Mouse (Mus musculus) heart, embryonic 14.5 days (tissue): Measurements from ENCODE around the gene Rsph3b. TPM values are rescaled to one million over a fixed set of nuclear protein-coding genes. Genes with fewer than 3 reads are reported as not detected.

ENCODE experiments used
- ATAC-seq: fragments of 200-750 bp; cut with Nextera tagmentation; 2 replicates; pipeline ENCODE4 v1.8.0; 2017; ENCODE audit warnings: low read depth, moderate TSS enrichment; ENCODE audit not compliant: insufficient number of reproducible peaks, insufficient read depth, low FRiP score
- H3K27ac ChIP-seq, 2 experiments: fragments of 200-500 bp in 1 of 2; fragments of 300-500 bp in 1 of 2; sonication (generic) in 1 of 2; replicated peaks in 1 of 2; 2 replicates each; pipeline ENCODE4 v1.5.1; 2012 to 2014; ENCODE audit warnings: low read depth in 2 of 2, low read length in 2 of 2, control low read depth in 1 of 2, mild to moderate bottlenecking in 1 of 2, mixed read lengths in 1 of 2; ENCODE audit not compliant: control insufficient read depth in 1 of 2, insufficient read depth in 1 of 2
- H3K27me3 ChIP-seq: fragments of 300-500 bp; sonication (generic); 2 replicates; pipeline ENCODE4 v1.6.1; 2014; ENCODE audit warnings: mild to moderate bottlenecking, low read length, control low read depth; ENCODE audit not compliant: control insufficient read depth, insufficient read depth
- H3K36me3 ChIP-seq: fragments of 300-500 bp; sonication (generic); 2 replicates; pipeline ENCODE4 v1.6.1; 2014; ENCODE audit warnings: mild to moderate bottlenecking, control low read depth, low read length, mixed read lengths; ENCODE audit not compliant: control insufficient read depth, insufficient read depth
- H3K4me1 ChIP-seq, 2 experiments: fragments of 200-500 bp in 1 of 2; fragments of 300-500 bp in 1 of 2; sonication (generic) in 1 of 2; 2 replicates each; pipeline ENCODE4 v1.6.1; 2012 to 2014; ENCODE audit warnings: low read length in 2 of 2, control low read depth in 1 of 2, mixed read lengths in 1 of 2; ENCODE audit not compliant: control insufficient read depth in 2 of 2, insufficient read depth in 2 of 2
- H3K4me2 ChIP-seq: fragments of 300-500 bp; sonication (generic); 2 replicates; pipeline ENCODE4 v1.6.1; 2014; ENCODE audit warnings: mild to moderate bottlenecking, low read length
- H3K4me3 ChIP-seq, 2 experiments: fragments of 200-500 bp in 1 of 2; fragments of 300-500 bp in 1 of 2; sonication (generic) in 1 of 2; 2 replicates each; pipeline ENCODE4 v1.5.1; 2012 to 2014; ENCODE audit warnings: low read length in 2 of 2, mild to moderate bottlenecking in 2 of 2, control low read depth in 1 of 2, low read depth in 1 of 2, moderate library complexity in 1 of 2; ENCODE audit not compliant: control insufficient read depth in 1 of 2, insufficient read depth in 1 of 2
- H3K9ac ChIP-seq: fragments of 300-500 bp; sonication (generic); 2 replicates; pipeline ENCODE4 v1.6.1; 2014; ENCODE audit warnings: mild to moderate bottlenecking, low read length
- H3K9me3 ChIP-seq: fragments of 300-500 bp; sonication (generic); 2 replicates; pipeline ENCODE4 v1.6.1; 2016; ENCODE audit warnings: low read length, control low read depth; ENCODE audit not compliant: control insufficient read depth
- WGBS: fragments of 180-500 bp; shearing (Covaris S2); extraction: QIAGEN DNeasy Blood & Tissue Kit; methylation state at CpG from one replicate; pipeline ENCODE4 v1.1.7; 2014; 5-methylcytosine and 5-hydroxymethylcytosine counted together
- polyA plus RNA-seq: library from polyadenylated mRNA; unstranded; fragments of >200 nt; fragmentation: Nextera tagmentation; extraction: Ambion mirVana; gene quantifications from 2 replicates; pipeline ENCODE4 v1.2.1, GENCODE M21; 2014

The Rsph3b gene
- polyA plus RNA-seq, 1 experiment from 2014 or later: 79.7 TPM

- Histone ChIP-seq H3K27me3 (no peaks in the 10 kb centered on the region), H3K4me2 (no peak overlapping the region), H3K9ac (no peak overlapping the region), H3K27ac (no peak overlapping the region), H3K4me1 (no peaks in the 10 kb centered on the region), H3K9me3 (no peaks in the 10 kb centered on the region), H3K4me3 (no peak overlapping the region), H3K36me3 (no peaks in the 10 kb centered on the region)
- 56% methylated on average over 6 of the region's 6 CpGs for WGBS
- no peak for ATAC-seq
These were observed 67.2 kb downstream of the Rsph3b start for GRCm38 (mm10) chr17:6881306-6881705.

- H3K27me3 ChIP-seq: no peaks in the 10 kb centered on the region
- H3K4me1 ChIP-seq: peaks cover 0 to 2% of the 10 kb centered on the region in 2 experiments; a peak in 1 of 4 replicates
- H3K9ac ChIP-seq: no peak overlapping the region
- H3K27ac ChIP-seq: no peak overlapping the region
- H3K9me3 ChIP-seq: peaks cover 7% of the 10 kb centered on the region
- no peaks in the 10 kb centered on the region for H3K36me3 ChIP-seq
- no peak overlapping the region for H3K4me3 ChIP-seq
- 84% methylated on average over 2 of the region's 2 CpGs for WGBS
- no peak overlapping the region for H3K4me2 ChIP-seq
- ATAC-seq: no peak
These were observed 77.1 kb downstream of the Rsph3b start for GRCm38 (mm10) chr17:6871421-6871820.

- no peak overlapping the region for H3K27ac ChIP-seq
- no peaks in the 10 kb centered on the region for H3K36me3 ChIP-seq
- ATAC-seq: no peak
- no peak overlapping the region for H3K4me3 ChIP-seq
- H3K27me3 ChIP-seq: no peaks in the 10 kb centered on the region
- no peak overlapping the region for H3K4me2 ChIP-seq
- H3K9ac ChIP-seq: no peak overlapping the region
- peaks cover 0 to 2% of the 10 kb centered on the region in 2 experiments; a peak in 1 of 4 replicates for H3K4me1 ChIP-seq
- peaks cover 3% of the 10 kb centered on the region for H3K9me3 ChIP-seq
These were observed 79.7 kb downstream of the Rsph3b start for GRCm38 (mm10) chr17:6868810-6869209.

GRCm38 (mm10) chr17:6867740-6868139 is 80.7 kb downstream of the Rsph3b start:
- Histone ChIP-seq H3K9ac (no peak overlapping the region), H3K36me3 (no peaks in the 10 kb centered on the region), H3K4me3 (no peak overlapping the region), H3K4me1 (peaks cover 0 to 2% of the 10 kb centered on the region in 2 experiments; a peak in 1 of 4 replicates), H3K9me3 (no peaks in the 10 kb centered on the region), H3K27me3 (no peaks in the 10 kb centered on the region), H3K4me2 (0 out of 2 replicates have a peak overlapping the region, but pooled peaks have one; percentile 2), H3K27ac (no peak overlapping the region)
- ATAC-seq: no peak
- WGBS: 20% methylated on average over 7 of the region's 7 CpGs

GRCm38 (mm10) chr17:6866576-6866975 is 81.9 kb downstream of the Rsph3b start:
- H3K4me1 ChIP-seq: peaks cover 4 to 6% of the 10 kb centered on the region in 2 experiments; a peak in 2 of 4 replicates
- WGBS: 81% methylated on average over 1 of the region's 1 CpGs
- ATAC-seq: no peak
- H3K27me3 ChIP-seq: peaks cover 8% of the 10 kb centered on the region; the same call in 1 of the 2 replicates
- H3K36me3 ChIP-seq: no peaks in the 10 kb centered on the region
- H3K27ac ChIP-seq: no peak overlapping the region
- no peak overlapping the region for H3K9ac ChIP-seq
- H3K4me3 ChIP-seq: no peak overlapping the region
- no peak overlapping the region for H3K4me2 ChIP-seq
- no peaks in the 10 kb centered on the region for H3K9me3 ChIP-seq

- Histone ChIP-seq H3K9ac (no peak overlapping the region), H3K4me3 (no peak overlapping the region), H3K27me3 (peaks cover 16% of the 10 kb centered on the region), H3K27ac (no peak overlapping the region), H3K9me3 (no peaks in the 10 kb centered on the region), H3K36me3 (no peaks in the 10 kb centered on the region), H3K4me2 (no peak overlapping the region), H3K4me1 (peaks cover 6 to 9% of the 10 kb centered on the region in 2 experiments; a peak in 2 of 4 replicates)
- 68% methylated on average over 5 of the region's 5 CpGs for WGBS
- ATAC-seq: no peak
These were observed 82.9 kb downstream of the Rsph3b start for GRCm38 (mm10) chr17:6865580-6865979.

GRCm38 (mm10) chr17:6864869-6865268 is 83.6 kb downstream of the Rsph3b start:
- Histone ChIP-seq H3K36me3 (no peaks in the 10 kb centered on the region), H3K4me3 (no peak overlapping the region), H3K9ac (no peak overlapping the region), H3K4me1 (peaks cover 6 to 9% of the 10 kb centered on the region in 2 experiments; a peak in 2 of 4 replicates), H3K27me3 (peaks cover 19% of the 10 kb centered on the region), H3K9me3 (no peaks in the 10 kb centered on the region), H3K4me2 (no peak overlapping the region), H3K27ac (no peak overlapping the region)
- no peak for ATAC-seq
- WGBS: 27% methylated on average over 13 of the region's 13 CpGs

- Histone ChIP-seq H3K4me2 (no peak overlapping the region), H3K4me3 (no peak overlapping the region), H3K36me3 (no peaks in the 10 kb centered on the region), H3K9ac (no peak overlapping the region), H3K27me3 (peaks cover 19% of the 10 kb centered on the region), H3K4me1 (peaks cover 6 to 7% of the 10 kb centered on the region in 2 experiments; a peak in 2 of 4 replicates), H3K27ac (no peak overlapping the region), H3K9me3 (no peaks in the 10 kb centered on the region)
- WGBS: 64% methylated on average over 6 of the region's 6 CpGs
- ATAC-seq: no peak
These were observed 85.0 kb downstream of the Rsph3b start for GRCm38 (mm10) chr17:6863521-6863920.
